22 mouse cellular contexts compared by ENCODE assay signal in genomic region chr2:122426645-122427044, GRCm38 (mm10). TPM values are rescaled to one million over a fixed set of nuclear protein-coding genes. Genes with fewer than 3 reads are reported as not detected.
"Had no signal": no experiment of that assay in that cellular context is flagged by ENCODE, and none has a peak within 500 bp of the region (broad histone marks: within the 10 kb centered on the region; RNA-seq: fewer than 3 reads in every experiment).

No protein-coding gene starts in this region.

RNA-seq across cellular contexts. Expression of gene Slc28a2, which starts 0.4 kb away (rescaled TPM):
- total RNA-seq: layer of hippocampus, postnatal 14 days; layer of hippocampus, postnatal 36 days; left cerebral cortex, postnatal 25 days had no signal
- polyA plus RNA-seq: hindbrain, embryonic 10.5 days; limb, embryonic 11.5 days had no signal

RNA-seq across cellular contexts. Expression of gene Gm14085, which starts 58.1 kb away (rescaled TPM):
- total RNA-seq: layer of hippocampus, adult 18-20 months; layer of hippocampus, postnatal 14 days; layer of hippocampus, postnatal 36 days; left cerebral cortex, adult 18-20 months; left cerebral cortex, adult 8-10 months; left cerebral cortex, postnatal 10 days; liver, adult 2 months had no signal
- polyA plus RNA-seq: frontal cortex, adult 2 months; heart, embryonic 10.5 days; heart, embryonic 12.5 days; heart, embryonic 14.5 days; hindbrain, embryonic 10.5 days; hindbrain, embryonic 12.5 days; hindbrain, embryonic 14.5 days; hindbrain, embryonic 16.5 days; kidney, postnatal 0 days; limb, embryonic 11.5 days; limb, embryonic 13.5 days; limb, embryonic 15.5 days; liver, adult 2 months; liver, embryonic 12.5 days; liver, embryonic 14.5 days had no signal
